Mouse (Mus musculus): ENCODE results near the gene Clp1.

Clp1 gene

DNA sequence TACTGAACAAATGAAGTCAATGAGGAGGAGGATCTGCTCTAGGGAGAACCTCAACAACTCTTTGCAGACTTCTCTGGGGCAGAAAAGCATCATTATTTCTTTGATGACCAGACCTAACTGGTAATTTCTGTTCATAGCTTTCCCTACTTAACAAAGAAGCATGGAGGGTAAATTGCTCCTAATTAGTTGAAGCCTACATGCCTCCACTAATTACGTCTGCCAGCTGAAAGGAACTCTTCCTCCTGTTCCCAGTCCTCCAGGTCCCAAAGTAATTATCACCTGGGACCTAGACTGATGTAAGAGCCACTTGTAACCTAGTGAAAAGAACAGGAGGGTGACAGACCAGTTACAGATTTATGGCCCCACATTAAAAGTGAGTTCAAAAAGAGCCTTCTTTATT, 19.6 kb downstream of the Clp1 start:
- Histone ChIP-seq H3K36me3 (ENCODE audit: control insufficient read depth, insufficient read depth, low read length, poor library complexity, severe bottlenecking) (peaks cover 12% of the 10 kb centered on the region; the same call in 1 of the 2 replicates), H3K27me3 (ENCODE audit: control insufficient read depth, insufficient read depth, low read length, poor library complexity, severe bottlenecking) (no peaks in the 10 kb centered on the region)
- no peak for DNase-seq (ENCODE audit: low read depth, low spot score)

DNA sequence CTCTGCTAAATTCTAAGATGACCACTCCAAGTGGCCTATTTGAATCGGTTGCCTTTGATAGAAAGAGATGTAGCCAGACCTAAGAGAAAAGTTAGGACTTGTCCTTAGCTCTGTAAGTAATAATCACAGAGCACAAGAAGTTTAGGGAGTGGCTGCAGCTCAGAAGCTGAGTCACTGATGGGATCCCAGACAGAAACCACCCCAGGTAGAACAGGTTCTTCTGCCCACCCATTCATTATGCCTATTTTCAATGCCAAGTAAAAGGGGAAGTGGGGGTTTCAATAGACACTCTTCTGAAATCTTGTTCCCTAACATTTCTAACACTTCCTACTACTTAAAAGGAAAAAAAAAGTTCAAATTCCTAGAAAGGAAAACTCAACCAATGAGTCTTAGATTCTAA, 21.9 kb downstream of the Clp1 start:
- Histone ChIP-seq H3K27me3 (ENCODE audit: control insufficient read depth, insufficient read depth, low read length, poor library complexity, severe bottlenecking) (no peaks in the 10 kb centered on the region), H3K36me3 (ENCODE audit: control insufficient read depth, insufficient read depth, low read length, poor library complexity, severe bottlenecking) (peaks cover 10% of the 10 kb centered on the region; the same call in 1 of the 2 replicates)
- peak; percentile 30 for DNase-seq (ENCODE audit: low read depth, low spot score)

DNA sequence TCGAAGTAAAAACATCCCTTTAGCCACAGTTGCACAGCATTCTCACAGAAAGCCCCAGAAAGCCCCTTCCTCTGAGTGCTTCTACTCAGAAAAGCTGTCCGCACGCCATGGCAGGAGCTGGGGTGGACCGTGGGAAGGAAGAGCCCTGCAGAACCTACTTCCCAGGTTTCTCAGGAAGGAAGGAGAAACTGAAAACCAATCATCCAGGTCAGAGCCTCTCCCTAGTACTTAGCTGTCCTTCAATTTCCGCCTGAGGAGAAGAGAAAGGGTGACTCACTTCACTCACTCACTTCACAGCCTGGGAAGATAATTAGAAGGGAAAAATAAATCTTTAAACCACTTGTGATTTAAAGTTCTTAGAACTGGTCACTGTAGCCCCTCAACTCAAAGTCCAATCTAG, 22.8 kb downstream of the Clp1 start:
- Histone ChIP-seq H3K36me3 (ENCODE audit: control insufficient read depth, insufficient read depth, low read length, poor library complexity, severe bottlenecking) (peaks cover 10% of the 10 kb centered on the region; the same call in 1 of the 2 replicates), H3K27me3 (ENCODE audit: control insufficient read depth, insufficient read depth, low read length, poor library complexity, severe bottlenecking) (no peaks in the 10 kb centered on the region)
- no peak for DNase-seq (ENCODE audit: low read depth, low spot score)

DNA sequence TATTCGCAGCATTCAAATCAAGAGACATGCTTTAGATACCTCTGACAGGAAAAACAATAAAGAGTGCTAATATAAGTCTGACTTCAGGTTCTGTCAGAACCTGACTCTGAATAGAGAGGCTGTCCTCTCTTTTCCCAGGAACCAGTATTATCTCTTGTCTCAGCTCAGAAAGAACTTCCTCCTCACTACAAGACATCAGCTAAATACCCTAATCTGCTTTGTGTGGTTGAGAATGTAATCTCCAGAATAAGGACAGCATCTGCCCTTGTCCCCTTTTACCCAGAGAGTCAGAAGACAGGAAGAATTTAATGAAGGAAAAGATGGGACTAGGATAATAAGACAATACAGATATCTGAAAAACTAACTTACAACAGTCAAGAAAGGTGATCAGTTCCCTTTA, 23.7 kb downstream of the Clp1 start:
- Histone ChIP-seq H3K36me3 (ENCODE audit: control insufficient read depth, insufficient read depth, low read length, poor library complexity, severe bottlenecking) (peaks cover 11% of the 10 kb centered on the region; the same call in 1 of the 2 replicates), H3K27me3 (ENCODE audit: control insufficient read depth, insufficient read depth, low read length, poor library complexity, severe bottlenecking) (no peaks in the 10 kb centered on the region)
- DNase-seq (ENCODE audit: low read depth, low spot score) = no peak

DNA sequence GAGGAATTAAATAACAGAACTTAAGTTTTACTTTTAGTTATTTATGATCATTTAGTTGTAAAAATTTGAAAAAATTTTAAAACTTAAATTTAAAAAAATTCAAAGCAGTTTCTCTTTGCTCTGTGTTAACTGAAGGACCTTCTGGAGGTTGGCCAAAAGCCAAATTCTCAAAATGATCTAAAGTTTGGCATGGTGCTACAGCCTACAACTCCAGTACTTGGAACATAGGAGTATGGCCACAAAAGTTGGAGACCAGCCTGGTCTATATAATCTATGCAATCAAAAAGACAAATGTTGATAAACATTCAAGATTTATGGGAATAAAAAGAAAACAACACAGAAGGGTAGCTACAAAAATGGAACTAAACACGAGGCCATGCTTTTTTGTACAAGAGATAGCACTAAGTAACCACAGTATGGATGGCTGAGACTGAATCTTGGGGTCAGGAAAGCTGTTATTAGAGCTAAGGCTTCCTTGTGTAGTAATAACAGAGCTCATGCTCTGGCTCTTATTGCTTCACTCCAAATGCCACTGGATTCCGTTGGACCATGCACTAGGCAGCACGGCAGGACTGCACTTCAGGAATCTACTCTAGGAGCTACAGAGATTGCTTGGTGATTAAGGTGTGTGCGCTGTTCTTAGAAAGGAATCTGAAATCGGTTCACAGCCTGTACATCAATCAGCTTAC, 32.0 kb downstream of the Clp1 start:
- Histone ChIP-seq H3K27me3 (ENCODE audit: control insufficient read depth, insufficient read depth, low read length, poor library complexity, severe bottlenecking) (no peaks in the 10 kb centered on the region), H3K36me3 (ENCODE audit: control insufficient read depth, insufficient read depth, low read length, poor library complexity, severe bottlenecking) (peaks cover 12% of the 10 kb centered on the region)
- no peak for DNase-seq (ENCODE audit: low read depth, low spot score)

DNA sequence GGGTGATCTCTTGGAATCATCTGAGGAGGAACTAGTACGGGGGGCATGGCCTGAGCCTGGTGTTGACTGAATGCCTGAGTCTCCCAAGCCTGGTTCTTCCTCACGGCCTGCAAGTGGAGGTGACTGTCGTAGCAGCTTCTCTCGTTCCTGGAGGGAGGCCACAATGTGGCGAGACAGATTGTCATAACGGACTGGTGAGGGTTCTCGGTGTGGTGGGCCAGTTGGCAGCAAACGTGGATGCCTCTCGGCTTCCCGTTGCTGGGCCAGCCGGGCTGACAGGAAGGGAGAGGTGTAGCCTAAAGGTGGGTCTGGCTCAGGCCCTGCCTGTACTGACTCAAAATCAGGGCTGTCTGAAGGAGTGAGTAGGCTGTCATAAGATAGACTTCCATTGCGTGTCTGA, 37.1 kb downstream of the Clp1 start:
- Histone ChIP-seq H3K36me3 (ENCODE audit: control insufficient read depth, insufficient read depth, low read length, poor library complexity, severe bottlenecking) (peaks cover 21% of the 10 kb centered on the region), H3K27me3 (ENCODE audit: control insufficient read depth, insufficient read depth, low read length, poor library complexity, severe bottlenecking) (no peaks in the 10 kb centered on the region)
- no peak for DNase-seq (ENCODE audit: low read depth, low spot score)

DNA sequence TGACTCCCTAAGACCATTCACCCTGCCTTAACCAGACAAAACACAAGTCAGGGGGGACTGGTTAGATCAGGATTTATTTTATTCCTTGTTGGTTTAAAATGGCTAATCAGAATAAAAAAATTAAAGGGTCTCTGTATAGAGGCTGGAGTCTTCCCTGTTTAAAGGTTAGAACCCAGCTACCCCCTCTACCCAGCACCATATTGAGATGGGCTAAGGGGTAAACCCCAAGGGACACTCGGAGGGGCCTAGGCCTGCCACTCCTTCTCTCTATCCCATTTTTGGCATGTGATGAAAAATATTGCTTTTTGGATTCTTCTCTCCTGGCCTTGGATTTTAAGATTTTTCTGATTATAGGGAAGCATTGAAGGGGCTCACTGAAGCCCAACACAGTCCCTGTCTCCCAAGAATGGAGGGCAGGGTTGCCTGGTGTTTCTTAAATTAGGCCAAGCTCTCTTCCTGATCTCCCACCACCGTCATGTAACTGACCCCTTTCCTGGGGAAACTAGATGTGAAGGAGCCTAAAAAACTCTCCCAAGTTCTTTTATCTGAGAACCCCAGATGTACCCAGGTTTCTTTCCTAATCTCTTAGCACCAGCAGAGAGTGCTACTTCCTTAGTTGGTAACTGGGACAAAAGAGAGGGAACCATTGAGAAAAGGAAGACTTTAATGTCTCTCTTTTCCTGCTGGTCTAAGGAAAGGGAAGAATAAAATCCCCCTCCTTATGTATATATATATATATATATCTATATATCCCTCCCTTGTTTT, 38.9 kb downstream of the Clp1 start:
- no peak for DNase-seq (ENCODE audit: low read depth, low spot score)
- Histone ChIP-seq H3K36me3 (ENCODE audit: control insufficient read depth, insufficient read depth, low read length, poor library complexity, severe bottlenecking) (peaks cover 21% of the 10 kb centered on the region), H3K27me3 (ENCODE audit: control insufficient read depth, insufficient read depth, low read length, poor library complexity, severe bottlenecking) (no peaks in the 10 kb centered on the region)

DNA sequence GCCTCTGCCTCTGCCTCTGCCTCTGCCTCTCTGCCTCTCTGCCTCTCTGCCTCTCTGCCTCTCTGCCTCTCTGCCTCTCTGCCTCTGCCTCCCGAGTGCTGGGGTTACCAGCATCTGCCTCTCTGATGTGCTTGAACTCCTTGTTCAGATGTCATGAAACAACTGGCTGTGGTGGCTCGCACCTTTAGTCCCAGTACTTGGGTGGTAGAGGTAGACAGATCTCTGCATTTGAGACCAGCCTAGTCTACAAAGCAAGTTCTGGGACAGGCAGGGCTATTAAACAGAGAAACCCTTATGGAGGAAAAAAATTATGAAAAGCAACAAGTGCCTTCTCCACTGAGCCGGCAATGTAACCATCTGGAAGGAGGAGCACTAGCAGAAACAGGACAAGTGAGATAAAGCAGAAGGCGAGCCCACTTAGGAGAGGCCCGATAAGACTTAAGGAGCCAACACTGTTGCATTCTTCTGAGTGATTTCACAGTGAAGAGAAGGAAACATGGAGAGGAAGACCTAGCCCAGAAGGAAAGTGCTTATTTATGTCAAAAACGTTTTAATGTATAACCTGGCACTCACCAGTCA, 44.5 kb downstream of the Clp1 start:
- Histone ChIP-seq H3K36me3 (ENCODE audit: control insufficient read depth, insufficient read depth, low read length, poor library complexity, severe bottlenecking) (peaks cover 6% of the 10 kb centered on the region), H3K27me3 (ENCODE audit: control insufficient read depth, insufficient read depth, low read length, poor library complexity, severe bottlenecking) (no peaks in the 10 kb centered on the region)
- no peak for DNase-seq (ENCODE audit: low read depth, low spot score)

DNA sequence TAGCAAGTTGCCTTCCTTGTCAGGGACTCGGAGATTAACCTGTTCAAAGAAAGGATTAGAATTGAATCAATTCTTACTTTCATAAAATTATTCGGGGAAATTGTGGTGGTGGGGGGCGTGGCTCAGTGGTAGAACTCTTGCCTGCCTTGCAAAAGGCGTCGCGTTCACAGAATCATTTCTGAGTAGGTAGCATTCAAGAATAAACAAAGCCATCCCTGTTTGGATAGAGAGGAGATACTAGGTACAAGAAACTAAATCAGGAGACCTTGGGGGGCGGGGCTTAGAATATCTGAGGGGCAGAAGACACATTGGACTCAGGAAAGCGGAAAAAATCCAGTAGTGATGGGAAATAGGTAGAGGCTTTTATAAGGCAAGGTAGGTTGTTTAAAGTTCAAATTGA, 48.1 kb downstream of the Clp1 start, which contains the start of gene Tmx2:
Tmx2 (minus strand) TSS at position 125 of the 400 bp plus-strand sequence.
- no peak for DNase-seq (ENCODE audit: low read depth, low spot score)
- H3K27me3 ChIP-seq (ENCODE audit: control insufficient read depth, insufficient read depth, low read length, poor library complexity, severe bottlenecking) = no peaks in the 10 kb centered on the region
- 0 out of 2 replicates have a peak, but pooled peaks cover 3% of the 10 kb centered on the region for H3K36me3 ChIP-seq (ENCODE audit: control insufficient read depth, insufficient read depth, low read length, poor library complexity, severe bottlenecking)

DNA sequence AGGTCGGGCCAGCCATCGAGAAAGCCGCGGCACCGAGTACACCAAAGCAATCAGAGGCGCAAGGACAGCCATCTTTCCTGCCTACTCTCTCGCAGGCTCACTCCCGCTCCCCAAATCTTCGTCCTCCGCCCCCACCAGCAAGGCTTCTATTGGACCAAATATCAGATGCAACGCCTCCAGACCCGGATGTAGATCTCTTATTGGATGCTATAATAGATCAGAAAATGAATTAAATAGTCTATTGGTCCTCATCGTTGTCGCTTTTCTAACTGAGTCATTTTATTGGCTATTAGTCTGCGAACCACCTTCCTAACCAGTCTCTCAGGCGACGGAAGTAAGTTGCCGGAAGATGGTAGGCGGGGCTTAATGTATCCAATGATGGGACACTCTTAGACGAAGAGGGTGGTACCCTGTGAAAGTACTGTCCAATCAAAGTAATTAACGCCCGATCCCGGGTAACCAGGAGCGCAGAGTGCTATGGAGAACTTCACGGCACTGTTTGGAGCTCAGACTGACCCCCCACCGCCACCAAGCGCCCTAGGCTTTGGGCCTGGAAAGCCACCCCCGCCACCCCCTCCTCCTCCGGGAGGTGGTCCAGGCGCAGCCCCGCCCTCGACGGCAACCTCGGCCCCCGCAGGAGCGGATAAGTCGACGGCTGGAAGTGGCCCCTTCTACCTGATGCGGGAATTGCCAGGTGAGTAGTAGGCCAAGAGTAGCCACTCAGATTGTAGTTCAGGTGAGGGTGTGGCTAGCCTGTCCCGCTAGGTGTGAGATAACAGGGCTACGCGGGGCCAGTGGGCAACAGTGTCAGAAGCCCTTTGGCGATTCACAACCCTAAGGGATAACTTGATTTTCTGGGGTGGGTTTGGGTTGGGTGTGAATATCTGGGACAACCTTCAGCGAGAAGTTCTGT, 48.9 kb downstream of the Clp1 start, which contains the start of the genes Gm28635 and Med19:
Gm28635 (minus strand) TSS at position 74 of the 913 bp plus-strand sequence.
Med19 (plus strand) TSS at position 435 of the 913 bp plus-strand sequence.
- DNase-seq (ENCODE audit: low read depth, low spot score) = peak; percentile 98
- peaks cover 4% of the 10 kb centered on the region; the same call in 1 of the 2 replicates for H3K36me3 ChIP-seq (ENCODE audit: control insufficient read depth, insufficient read depth, low read length, poor library complexity, severe bottlenecking)

DNA sequence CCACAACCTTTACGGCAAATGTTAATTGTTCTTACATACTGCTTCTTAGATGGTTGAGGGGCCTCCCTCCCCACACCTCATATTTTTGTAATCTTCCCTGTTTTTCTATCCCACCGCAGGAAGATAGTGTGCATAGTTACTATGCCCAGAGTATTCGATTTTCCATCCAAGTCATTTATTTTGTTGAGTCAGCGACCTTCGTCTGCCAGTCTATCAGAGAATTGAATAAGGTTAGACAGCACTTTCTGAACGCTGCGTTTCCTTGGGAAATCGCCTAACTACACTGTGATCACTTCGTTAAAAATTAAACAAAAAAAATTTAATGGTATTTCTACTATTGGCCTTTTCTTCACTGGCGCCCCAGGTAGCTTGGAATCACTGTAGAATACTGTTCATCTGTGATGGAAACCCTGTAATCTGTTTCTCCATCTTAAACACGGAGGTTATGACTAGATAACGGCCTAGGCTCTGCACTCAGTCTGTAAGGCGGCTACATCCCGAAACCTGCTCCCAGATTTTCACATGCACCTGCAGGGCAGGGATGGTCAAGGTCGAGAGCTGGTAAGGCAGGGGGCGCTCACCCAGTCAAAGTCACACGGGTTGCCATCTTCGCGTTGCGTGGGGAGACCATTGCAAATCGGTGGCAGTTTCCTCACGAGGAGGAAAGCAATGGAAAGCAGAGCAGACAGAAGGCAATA, 49.7 kb downstream of the Clp1 start:
- Histone ChIP-seq H3K36me3 (ENCODE audit: control insufficient read depth, insufficient read depth, low read length, poor library complexity, severe bottlenecking) (peaks cover 9% of the 10 kb centered on the region), H3K27me3 (ENCODE audit: control insufficient read depth, insufficient read depth, low read length, poor library complexity, severe bottlenecking) (no peaks in the 10 kb centered on the region)
- DNase-seq (ENCODE audit: low read depth, low spot score) = no peak

More for the DNA sequence above, 48.9 kb downstream of the Clp1 start, which contains the start of the genes Gm28635 and Med19:
- H3K27me3 ChIP-seq (ENCODE audit: control insufficient read depth, insufficient read depth, low read length, poor library complexity, severe bottlenecking) = no peaks in the 10 kb centered on the region
